Mouse (Mus musculus): ENCODE data around the gene Ifi209. TPM values are rescaled to one million over a fixed set of nuclear protein-coding genes. Genes with fewer than 3 reads are reported as not detected.
"Not testable (repeated sequence)": the region's sequence is repeated elsewhere in the genome, so short reads cannot be mapped to it uniquely, and the experiment has no call there.

The Ifi209 gene
- 0.09 TPM in 1 of 2 replicates, not detected in the other for polyA plus RNA-seq (2015; fragmentation: Nextera tagmentation; extraction: Ambion mirVana)

DNA sequence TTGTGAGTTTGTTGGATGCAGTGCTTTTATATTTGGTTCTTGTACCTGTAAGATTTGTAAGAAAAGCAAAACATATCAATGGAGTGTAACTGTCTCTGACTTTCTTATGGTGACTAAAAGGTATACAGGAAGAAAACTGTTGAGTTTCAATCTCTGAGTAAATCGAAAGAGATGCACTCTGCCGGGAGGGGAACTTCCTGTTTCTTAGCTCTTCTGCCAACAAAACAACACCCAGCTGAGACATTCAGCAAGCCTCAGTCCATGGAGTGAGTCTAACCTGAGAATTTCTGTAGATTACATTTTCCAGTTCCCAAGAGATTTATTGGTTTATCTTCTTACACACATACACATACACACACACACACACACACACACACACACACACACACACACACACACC, at the start of gene Ifi209:
Gene Ifi209 (plus strand): TSS at position 296 of the 400 bp plus-strand sequence.
- H3K27ac ChIP-seq (ENCODE audit: low read length); H3K4me2 ChIP-seq (ENCODE audit: low read length); H3K4me3 ChIP-seq (replicated peaks; ENCODE audit: low read length); H3K36me3 ChIP-seq (ENCODE audit: control insufficient read depth, insufficient read depth); H3K9me3 ChIP-seq (ENCODE audit: control insufficient read depth, low read length); H3K9ac ChIP-seq (replicated peaks; ENCODE audit: low read depth, low read length); ATAC-seq; H3K4me1 ChIP-seq (replicated peaks; ENCODE audit: control insufficient read depth, insufficient read depth, low read length); H3K27me3 ChIP-seq (replicated peaks; ENCODE audit: control insufficient read depth, insufficient read depth, low read length): not testable (repeated sequence)
- 89% methylated on average over 2 of the region's 2 CpGs for WGBS

DNA sequence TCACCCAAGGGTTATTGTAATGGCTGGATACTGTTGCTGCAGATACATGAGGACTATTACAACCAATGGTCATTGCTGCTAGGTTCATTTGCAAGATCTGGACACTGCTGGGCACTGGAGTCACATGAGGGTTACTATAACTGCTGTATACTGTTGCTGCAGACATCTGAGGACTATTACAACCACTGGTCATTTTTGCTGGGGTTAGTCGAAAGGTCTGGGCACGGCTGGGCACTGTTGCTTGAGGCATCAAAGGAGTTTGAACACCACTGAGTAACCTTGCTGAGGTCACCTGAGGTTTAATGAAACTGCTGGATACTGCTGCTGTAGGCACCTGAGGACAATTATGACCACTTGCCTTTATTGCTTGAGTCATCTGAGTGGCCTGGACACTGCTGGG, 41.0 kb upstream of the Ifi209 start:
- not testable (repeated sequence) for H3K36me3 ChIP-seq (ENCODE audit: control insufficient read depth, insufficient read depth); H3K4me1 ChIP-seq (replicated peaks; ENCODE audit: control insufficient read depth, insufficient read depth, low read length); H3K27me3 ChIP-seq (replicated peaks; ENCODE audit: control insufficient read depth, insufficient read depth, low read length); H3K4me3 ChIP-seq (replicated peaks; ENCODE audit: low read length); ATAC-seq; H3K9me3 ChIP-seq (ENCODE audit: control insufficient read depth, low read length); H3K9ac ChIP-seq (replicated peaks; ENCODE audit: low read depth, low read length); H3K27ac ChIP-seq (ENCODE audit: low read length); H3K4me2 ChIP-seq (ENCODE audit: low read length)
- WGBS, result 86% methylated on average over 2 of the region's 2 CpGs

DNA sequence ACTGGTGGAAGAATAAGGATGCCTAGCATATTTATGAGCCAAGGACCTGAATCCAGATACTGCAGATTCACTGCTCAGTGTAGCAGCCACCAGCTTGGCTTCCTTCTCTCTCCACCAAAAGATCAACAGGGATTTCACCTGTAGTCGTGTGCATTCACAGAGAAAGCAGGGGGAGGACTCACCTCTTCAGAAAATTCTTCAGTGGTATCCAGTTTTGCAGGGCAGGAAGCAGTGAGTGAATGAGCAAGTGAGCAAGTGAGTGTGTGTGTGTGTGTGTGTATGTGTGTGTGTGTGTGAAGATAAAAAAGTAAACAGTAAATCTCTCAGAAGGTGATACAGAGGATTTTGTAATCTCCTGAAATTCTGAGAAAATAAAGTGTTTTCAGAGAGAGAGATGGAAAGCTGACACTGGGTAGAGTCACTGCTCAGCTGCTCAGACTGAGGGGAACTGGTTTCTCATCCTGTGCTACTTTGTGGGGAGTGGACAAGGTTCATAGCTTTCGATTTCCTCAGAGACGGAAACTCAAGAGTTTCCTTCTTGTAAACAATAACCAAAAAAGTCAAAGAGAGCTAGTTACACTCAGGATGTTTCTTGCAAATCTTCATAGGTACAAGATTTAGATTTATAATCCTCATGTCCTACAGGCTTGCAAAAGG, 31.8 kb upstream of the Ifi209 start, which contains the start of gene Ifi213:
Gene Ifi213 (minus strand): TSS at position 437 of the 657 bp plus-strand sequence.
- ATAC-seq; H3K27ac ChIP-seq (ENCODE audit: low read length); H3K4me1 ChIP-seq (replicated peaks; ENCODE audit: control insufficient read depth, insufficient read depth, low read length); H3K27me3 ChIP-seq (replicated peaks; ENCODE audit: control insufficient read depth, insufficient read depth, low read length); H3K4me2 ChIP-seq (ENCODE audit: low read length); H3K4me3 ChIP-seq (replicated peaks; ENCODE audit: low read length); H3K9me3 ChIP-seq (ENCODE audit: control insufficient read depth, low read length); H3K9ac ChIP-seq (replicated peaks; ENCODE audit: low read depth, low read length); H3K36me3 ChIP-seq (ENCODE audit: control insufficient read depth, insufficient read depth): not testable (repeated sequence)
- WGBS, result 75% methylated on average over 3 of the region's 3 CpGs

DNA sequence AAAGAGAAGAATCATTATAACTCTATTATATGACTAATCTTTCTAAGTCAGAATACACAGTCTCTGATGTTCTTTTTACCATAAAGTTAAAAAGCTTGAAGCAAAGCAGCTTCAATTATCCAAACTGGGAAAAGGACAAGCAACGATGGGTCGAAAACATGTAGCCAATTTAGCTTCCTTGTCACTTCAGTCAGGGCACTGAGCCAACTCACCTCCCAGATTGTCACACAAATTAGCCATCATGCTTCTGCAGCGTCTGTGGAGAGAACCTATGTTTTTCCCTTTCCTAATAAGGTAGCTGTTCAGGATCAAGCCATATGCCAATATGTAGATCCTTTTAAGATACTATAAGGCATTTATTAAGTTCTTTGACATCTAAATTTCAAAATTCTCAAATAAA, 20.4 kb upstream of the Ifi209 start:
- not testable (repeated sequence) for H3K4me3 ChIP-seq (replicated peaks; ENCODE audit: low read length); H3K27ac ChIP-seq (ENCODE audit: low read length); H3K9me3 ChIP-seq (ENCODE audit: control insufficient read depth, low read length); ATAC-seq; H3K36me3 ChIP-seq (ENCODE audit: control insufficient read depth, insufficient read depth); H3K4me2 ChIP-seq (ENCODE audit: low read length); H3K9ac ChIP-seq (replicated peaks; ENCODE audit: low read depth, low read length); H3K27me3 ChIP-seq (replicated peaks; ENCODE audit: control insufficient read depth, insufficient read depth, low read length); H3K4me1 ChIP-seq (replicated peaks; ENCODE audit: control insufficient read depth, insufficient read depth, low read length)
- 40% methylated on average over 3 of the region's 3 CpGs for WGBS

- not testable (repeated sequence) for ATAC-seq; H3K9me3 ChIP-seq (ENCODE audit: control insufficient read depth, low read length); H3K4me3 ChIP-seq (replicated peaks; ENCODE audit: low read length); H3K4me1 ChIP-seq (replicated peaks; ENCODE audit: control insufficient read depth, insufficient read depth, low read length); H3K36me3 ChIP-seq (ENCODE audit: control insufficient read depth, insufficient read depth); H3K27me3 ChIP-seq (replicated peaks; ENCODE audit: control insufficient read depth, insufficient read depth, low read length); H3K27ac ChIP-seq (ENCODE audit: low read length); H3K4me2 ChIP-seq (ENCODE audit: low read length); H3K9ac ChIP-seq (replicated peaks; ENCODE audit: low read depth, low read length)
- WGBS, result 82% methylated on average over 2 of the region's 2 CpGs
Observed at GRCm38 (mm10) chr1:173622216-173622615, 8.5 kb upstream of the Ifi209 start.

- Histone ChIP-seq H3K27me3 (replicated peaks; ENCODE audit: control insufficient read depth, insufficient read depth, low read length) (no peaks in the 10 kb centered on the region), H3K9me3 (ENCODE audit: control insufficient read depth, low read length) (no peaks in the 10 kb centered on the region), H3K4me3 (replicated peaks; ENCODE audit: low read length) (no peak overlapping the region), H3K4me2 (ENCODE audit: low read length) (no peak overlapping the region), H3K36me3 (ENCODE audit: control insufficient read depth, insufficient read depth) (no peaks in the 10 kb centered on the region), H3K4me1 (replicated peaks; ENCODE audit: control insufficient read depth, insufficient read depth, low read length) (no peaks in the 10 kb centered on the region), H3K27ac (ENCODE audit: low read length) (no peak overlapping the region), H3K9ac (replicated peaks; ENCODE audit: low read depth, low read length) (no peak overlapping the region)
- no peak for ATAC-seq
- 80% methylated on average over 2 of the region's 2 CpGs for WGBS
Observed at GRCm38 (mm10) chr1:173624052-173624451, 6.7 kb upstream of the Ifi209 start.

GRCm38 (mm10) chr1:173626686-173627085, 4.0 kb upstream of the Ifi209 start:
- no peaks in the 10 kb centered on the region for H3K36me3 ChIP-seq (ENCODE audit: control insufficient read depth, insufficient read depth)
- no peaks in the 10 kb centered on the region for H3K4me1 ChIP-seq (replicated peaks; ENCODE audit: control insufficient read depth, insufficient read depth, low read length)
- ATAC-seq, result no peak
- no peak overlapping the region for H3K9ac ChIP-seq (replicated peaks; ENCODE audit: low read depth, low read length)
- no peak overlapping the region for H3K4me3 ChIP-seq (replicated peaks; ENCODE audit: low read length)
- H3K27me3 ChIP-seq (replicated peaks; ENCODE audit: control insufficient read depth, insufficient read depth, low read length), result no peaks in the 10 kb centered on the region
- no peaks in the 10 kb centered on the region for H3K9me3 ChIP-seq (ENCODE audit: control insufficient read depth, low read length)
- H3K4me2 ChIP-seq (ENCODE audit: low read length), result no peak overlapping the region
- H3K27ac ChIP-seq (ENCODE audit: low read length), result no peak overlapping the region
- 79% methylated on average over 2 of the region's 2 CpGs for WGBS

GRCm38 (mm10) chr1:173633969-173634645, 3.4 kb downstream of the Ifi209 start:
- no peak overlapping the region for H3K9ac ChIP-seq (replicated peaks; ENCODE audit: low read depth, low read length)
- no peaks in the 10 kb centered on the region for H3K36me3 ChIP-seq (ENCODE audit: control insufficient read depth, insufficient read depth)
- H3K4me2 ChIP-seq (ENCODE audit: low read length), result no peak overlapping the region
- no peak overlapping the region for H3K4me3 ChIP-seq (replicated peaks; ENCODE audit: low read length)
- H3K27me3 ChIP-seq (replicated peaks; ENCODE audit: control insufficient read depth, insufficient read depth, low read length), result no peaks in the 10 kb centered on the region
- no peaks in the 10 kb centered on the region for H3K9me3 ChIP-seq (ENCODE audit: control insufficient read depth, low read length)
- WGBS, result 91% methylated on average over 5 of the region's 5 CpGs
- no peaks in the 10 kb centered on the region for H3K4me1 ChIP-seq (replicated peaks; ENCODE audit: control insufficient read depth, insufficient read depth, low read length)
- ATAC-seq, result no peak
- H3K27ac ChIP-seq (ENCODE audit: low read length), result no peak overlapping the region

- Histone ChIP-seq H3K4me3 (replicated peaks; ENCODE audit: low read length) (no peak overlapping the region), H3K4me2 (ENCODE audit: low read length) (no peak overlapping the region), H3K27ac (ENCODE audit: low read length) (no peak overlapping the region), H3K9ac (replicated peaks; ENCODE audit: low read depth, low read length) (no peak overlapping the region), H3K4me1 (replicated peaks; ENCODE audit: control insufficient read depth, insufficient read depth, low read length) (no peaks in the 10 kb centered on the region), H3K9me3 (ENCODE audit: control insufficient read depth, low read length) (no peaks in the 10 kb centered on the region), H3K27me3 (replicated peaks; ENCODE audit: control insufficient read depth, insufficient read depth, low read length) (no peaks in the 10 kb centered on the region), H3K36me3 (ENCODE audit: control insufficient read depth, insufficient read depth) (no peaks in the 10 kb centered on the region)
- ATAC-seq, result no peak
- 87% methylated on average over 2 of the region's 2 CpGs for WGBS
Observed at GRCm38 (mm10) chr1:173645393-173645792, 14.7 kb downstream of the Ifi209 start.

Measured in forebrain, embryonic 16.5 days (tissue).